Mouse (Mus musculus): ENCODE measurements around the gene Smim4.

DNA sequence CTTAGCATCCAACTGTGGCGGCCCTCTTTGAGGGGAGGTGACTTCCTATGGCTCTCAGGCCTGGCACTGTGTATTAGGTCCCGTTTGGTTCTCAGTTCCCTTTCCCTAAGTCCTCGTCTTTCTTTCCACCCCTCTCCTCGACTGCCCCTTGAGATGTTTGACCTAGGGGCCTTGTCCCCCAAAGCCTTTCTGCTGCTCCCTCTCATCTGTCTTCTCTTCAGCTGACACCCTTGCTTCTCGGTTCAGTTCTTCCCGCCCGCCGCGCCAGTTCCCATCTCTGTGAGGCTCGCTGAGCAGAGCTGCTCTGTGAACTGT, 8.5 kb upstream of the Smim4 start:
- TF ChIP-seq POLR2A (IDR thresholded peaks at IDR 0.05; ENCODE audit: insufficient read depth, low read depth, low read length) (no peak), CTCF (IDR thresholded peaks at IDR 0.05) (no peak), EP300 (IDR thresholded peaks at IDR 0.05; ENCODE audit: insufficient read depth, low read depth, low read length) (no peak)

Measured in heart, adult 2 months (tissue).